Mouse (Mus musculus) layer of hippocampus, adult 9-11 months (tissue): ENCODE measurements around the gene Pacsin2.
"Not testable (repeated sequence)": the region's sequence is repeated elsewhere in the genome, so short reads cannot be mapped to it uniquely, and the experiment has no call there.

ENCODE experiments used
- DNase-seq: peaks from one replicate; pipeline ENCODE4 v3.0.0; 2022

The Pacsin2 gene

DNA sequence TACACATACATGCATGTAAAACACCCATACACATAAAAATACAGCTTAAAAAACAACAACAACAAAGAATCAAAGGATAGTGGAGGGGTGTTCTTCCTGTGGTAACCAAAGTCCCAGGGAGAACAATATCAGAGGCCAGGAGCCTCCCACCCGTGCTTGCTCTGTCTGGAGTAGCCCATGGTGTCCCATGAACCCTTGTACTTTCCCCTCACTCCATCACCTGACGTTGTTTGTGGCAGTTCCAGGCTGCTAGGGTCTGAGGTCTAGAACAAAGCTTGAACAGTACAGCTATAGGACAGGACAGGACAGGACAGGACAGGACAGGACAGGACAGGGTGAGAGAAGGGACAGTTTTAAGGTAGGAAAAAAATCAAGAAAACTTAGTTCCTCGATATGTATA lies 13.7 kb upstream of the Pacsin2 start:
- no peak for DNase-seq

DNA sequence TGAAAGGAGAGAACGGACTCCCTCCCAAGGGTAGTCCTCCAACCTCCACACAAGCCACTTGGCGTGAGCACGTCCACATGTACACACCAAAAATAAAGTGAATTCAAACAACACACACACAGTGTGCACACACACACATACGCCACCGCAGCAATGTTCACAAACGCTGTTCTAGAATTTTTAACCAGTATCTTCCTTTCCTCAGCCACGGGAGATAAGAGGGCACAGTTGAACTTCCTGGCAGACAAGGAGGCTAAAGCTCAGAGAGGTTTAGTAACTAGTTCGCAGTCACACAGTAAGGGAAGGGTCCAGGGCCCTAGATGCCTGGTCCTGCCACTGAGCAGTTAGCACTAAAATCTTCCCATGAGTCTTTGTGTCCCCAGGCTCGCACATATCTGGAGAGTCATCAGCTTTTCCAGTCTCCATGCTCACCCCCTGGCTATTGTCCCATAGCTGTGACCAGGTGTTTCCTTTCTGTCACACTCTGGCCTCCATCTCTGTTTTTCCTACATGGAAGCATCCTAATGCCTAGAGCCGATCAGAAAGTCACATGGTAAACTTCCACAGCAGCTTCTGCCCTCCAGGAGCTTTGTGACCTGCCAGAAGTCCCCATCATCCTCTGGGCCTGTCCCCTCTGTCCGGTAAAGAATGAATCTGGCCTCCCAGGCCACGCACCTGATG lies 12.3 kb upstream of the Pacsin2 start:
- no peak for DNase-seq

- DNase-seq, result no peak
Observed at GRCm38 (mm10) chr15:83474466-83474836, 10.0 kb upstream of the Pacsin2 start.

GRCm38 (mm10) chr15:83473832-83474465 lies 9.5 kb upstream of the Pacsin2 start:
- no peak for DNase-seq

- DNase-seq, result no peak
Observed at GRCm38 (mm10) chr15:83473251-83473650, 8.8 kb upstream of the Pacsin2 start.

DNA sequence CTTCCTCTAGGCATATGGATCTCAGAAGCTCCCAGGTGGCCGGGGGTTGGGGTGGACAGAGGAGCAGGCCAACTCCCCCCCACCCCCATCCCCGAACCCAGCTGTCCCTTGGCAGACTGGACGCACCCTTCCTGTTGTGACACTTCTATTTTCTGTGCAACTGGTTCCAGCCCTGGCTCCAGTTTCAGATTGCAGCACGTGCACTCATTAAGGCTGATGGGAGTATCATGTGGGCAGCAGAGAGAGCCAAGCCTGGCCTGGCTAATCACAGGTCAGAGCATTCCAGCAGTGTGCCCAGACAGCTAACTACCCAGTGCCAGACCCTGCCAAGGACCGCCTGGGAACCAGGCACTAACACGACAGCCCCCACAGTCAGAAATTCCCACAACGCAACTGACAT lies 7.1 kb upstream of the Pacsin2 start:
- DNase-seq, result no peak

DNA sequence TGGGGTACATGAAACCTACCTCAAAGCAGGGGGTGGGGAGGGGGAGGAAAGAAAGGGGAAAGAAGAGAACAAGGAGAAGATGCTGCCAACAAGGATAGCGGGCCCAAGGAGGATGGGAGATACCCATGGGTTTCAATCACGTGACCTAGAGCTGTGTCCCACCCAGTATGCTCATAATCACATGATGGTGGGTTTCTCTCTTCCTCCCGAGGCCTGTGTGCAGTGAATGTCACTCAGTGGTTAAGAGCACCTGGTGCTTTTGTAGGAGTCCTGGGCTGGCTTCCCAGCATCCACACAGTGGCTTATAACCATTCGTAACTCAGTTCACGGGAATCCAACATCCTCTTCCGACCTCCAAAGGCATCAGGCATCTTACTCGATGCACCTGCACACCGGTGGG lies 6.0 kb upstream of the Pacsin2 start:
- no peak for DNase-seq

- DNase-seq, result no peak
Observed at GRCm38 (mm10) chr15:83469279-83469821, 4.9 kb upstream of the Pacsin2 start.

DNA sequence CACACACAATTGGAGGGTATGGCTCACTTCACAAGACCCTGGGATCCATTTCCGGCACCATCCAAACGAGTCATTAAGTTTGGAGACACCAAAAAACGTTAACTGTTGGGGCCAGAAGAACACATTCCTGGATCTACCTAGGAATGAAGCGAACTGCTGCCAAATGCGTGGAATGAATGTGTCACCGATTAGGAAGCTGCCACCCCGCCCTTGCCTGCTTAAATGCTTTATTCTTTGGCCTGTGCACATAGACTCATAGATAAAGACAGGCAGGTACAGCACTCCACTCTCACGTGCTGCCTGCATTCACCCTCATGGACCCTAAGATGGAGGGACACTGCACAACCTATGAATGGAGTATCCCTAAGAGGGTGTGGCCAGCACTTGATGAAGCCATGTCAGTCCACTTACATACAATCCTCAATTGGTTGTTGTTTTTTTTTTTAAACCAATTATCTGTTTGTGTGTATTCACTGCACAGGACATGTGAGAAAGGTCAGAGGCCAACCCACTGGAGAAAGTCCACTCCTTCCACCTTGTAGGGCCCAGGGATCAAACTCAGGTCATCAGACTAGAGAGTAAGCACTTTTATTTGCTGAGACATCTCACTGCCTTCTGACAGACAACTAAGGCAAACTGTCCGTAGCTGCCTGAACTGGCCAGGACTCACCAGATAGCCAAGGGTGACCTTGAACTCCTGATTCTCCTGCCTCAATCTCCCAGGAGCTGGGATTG lies 3.0 kb upstream of the Pacsin2 start:
- DNase-seq, result no peak

- DNase-seq, result no peak
Observed at GRCm38 (mm10) chr15:83466331-83466730, 1.9 kb upstream of the Pacsin2 start.

DNA sequence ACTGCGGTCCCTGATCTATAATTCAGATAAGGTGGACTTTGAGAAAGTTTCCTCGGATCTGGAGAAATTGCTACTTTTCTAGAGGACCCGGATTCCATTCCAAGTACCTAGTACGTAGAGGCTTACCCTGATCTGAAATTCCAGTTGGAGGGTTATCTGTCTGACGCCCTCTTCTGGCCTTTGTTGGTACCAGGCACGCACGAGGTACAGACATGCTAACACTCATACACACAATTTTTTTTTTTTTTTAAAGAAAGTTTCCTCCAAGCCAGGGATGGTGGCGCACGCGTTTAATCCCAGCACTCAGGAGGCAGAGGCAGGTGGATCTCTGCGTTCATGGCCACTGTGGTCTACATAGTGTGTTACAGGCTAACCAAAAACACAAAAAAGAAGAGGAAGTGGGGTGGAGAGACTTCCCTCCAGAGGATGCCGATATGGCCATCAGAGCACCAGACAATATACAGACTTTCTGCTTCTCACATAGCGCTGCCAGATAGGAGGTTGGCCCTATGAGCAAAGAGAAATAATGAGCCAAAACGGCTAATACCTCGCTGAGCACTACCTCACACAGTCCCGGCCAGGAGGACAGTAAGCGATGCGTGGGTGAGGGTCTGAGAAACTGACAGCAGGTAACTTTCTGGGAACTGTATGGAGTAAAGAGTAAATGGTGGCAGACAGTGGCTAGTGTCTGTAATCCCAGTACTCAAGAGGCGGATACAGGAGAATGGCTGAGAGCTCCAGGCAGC lies 672 bp upstream of the Pacsin2 start:
- no peak for DNase-seq

GRCm38 (mm10) chr15:83463369-83464082 lies 880 bp downstream of the Pacsin2 start:
- DNase-seq, result no peak

DNA sequence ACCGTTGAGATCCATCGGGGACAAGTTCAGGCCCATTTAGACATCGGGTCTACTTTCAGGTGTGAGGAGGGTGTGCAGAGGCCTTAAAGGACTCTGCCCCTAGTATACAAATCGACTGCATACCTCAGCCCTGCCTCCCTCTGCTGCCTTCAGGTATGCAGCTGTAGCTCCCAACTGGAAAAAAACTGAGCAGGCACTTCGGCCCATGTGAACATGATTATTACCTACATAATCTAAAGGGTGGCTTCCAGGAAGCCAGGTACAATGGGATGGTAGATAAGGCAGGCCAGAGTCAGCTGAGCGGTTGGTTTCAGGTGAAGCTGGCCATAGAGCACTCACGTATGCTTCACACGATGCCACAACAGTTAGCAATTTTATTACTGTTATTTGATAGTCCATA lies 2.1 kb downstream of the Pacsin2 start:
- not testable (repeated sequence) for DNase-seq

DNA sequence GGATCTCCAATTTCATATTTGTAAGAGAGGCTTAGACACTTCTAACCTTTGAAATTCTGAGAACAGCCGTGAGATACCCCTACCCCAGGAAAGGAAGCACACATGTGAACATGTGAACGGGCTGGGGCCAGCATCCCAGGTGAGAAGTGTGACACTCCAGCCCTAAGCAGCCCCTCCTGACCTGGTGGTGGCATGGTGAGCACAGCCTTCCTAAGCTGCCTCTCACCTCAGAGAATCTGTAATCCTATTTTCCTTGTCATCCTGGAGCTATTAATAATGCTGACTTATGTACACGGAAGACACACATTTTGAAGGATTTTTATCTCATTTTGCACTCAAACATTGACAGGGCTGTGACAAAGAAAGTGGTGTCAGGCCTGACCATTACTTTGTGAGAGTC lies 3.5 kb downstream of the Pacsin2 start:
- DNase-seq, result no peak

DNA sequence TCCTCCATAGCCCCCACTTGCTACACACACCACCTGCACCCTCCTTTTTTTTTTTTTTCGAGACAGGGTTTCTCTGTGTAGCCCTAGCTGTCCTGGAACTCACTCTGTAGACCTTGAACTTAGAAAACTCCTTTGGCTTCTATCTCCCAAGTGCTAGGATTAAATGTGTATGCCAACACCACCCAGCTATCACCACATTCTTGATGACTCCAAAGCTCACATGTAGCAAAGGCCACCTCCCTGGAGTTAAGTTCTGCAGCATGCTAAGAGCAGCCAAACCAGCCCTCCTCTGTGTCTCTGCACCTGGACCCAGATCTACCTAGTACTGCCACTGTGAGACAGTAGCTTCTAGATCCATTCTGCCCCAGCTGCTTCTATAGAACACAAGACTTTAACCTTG lies 6.9 kb downstream of the Pacsin2 start:
- DNase-seq, result no peak

DNA sequence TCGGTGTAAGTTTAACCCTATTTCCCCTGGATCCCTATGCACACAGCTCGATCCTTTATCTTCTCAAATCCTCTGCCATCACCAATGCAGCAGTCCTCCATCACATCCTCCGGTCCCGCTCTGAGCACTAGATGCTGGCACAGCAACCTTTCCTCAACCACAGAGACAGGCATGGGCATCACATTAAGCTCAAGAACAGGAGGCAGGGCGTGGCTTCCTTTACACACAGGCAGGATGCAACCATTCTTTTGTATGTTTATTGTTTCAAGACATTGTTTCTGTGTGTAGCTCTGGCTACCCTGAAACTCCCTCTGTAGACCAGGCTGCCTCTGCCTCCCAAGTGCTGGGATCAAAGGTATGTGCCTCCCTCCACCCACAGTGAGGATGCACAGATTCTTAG lies 8.8 kb downstream of the Pacsin2 start:
- no peak for DNase-seq

DNA sequence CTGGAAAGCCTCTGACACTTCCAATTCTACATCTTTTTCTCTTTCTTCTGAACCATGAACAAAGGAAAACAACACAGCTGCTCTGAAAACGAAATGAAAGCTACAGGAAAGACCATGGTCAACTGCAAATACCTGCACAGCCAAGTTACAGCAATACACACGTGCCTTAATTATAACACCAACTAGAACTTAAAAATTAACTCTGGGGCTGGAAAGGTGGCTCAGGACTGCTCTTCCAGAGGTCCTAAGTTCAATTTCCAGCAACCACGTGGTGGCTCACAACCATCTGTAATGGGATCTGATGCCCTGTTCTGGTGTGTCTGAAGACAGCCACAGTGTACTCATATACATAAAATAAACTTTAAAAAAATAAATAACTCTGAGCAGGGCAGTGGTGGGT lies 9.4 kb downstream of the Pacsin2 start:
- DNase-seq, result no peak

- DNase-seq, result no peak
Observed at GRCm38 (mm10) chr15:83454419-83454818, 10.0 kb downstream of the Pacsin2 start.

DNA sequence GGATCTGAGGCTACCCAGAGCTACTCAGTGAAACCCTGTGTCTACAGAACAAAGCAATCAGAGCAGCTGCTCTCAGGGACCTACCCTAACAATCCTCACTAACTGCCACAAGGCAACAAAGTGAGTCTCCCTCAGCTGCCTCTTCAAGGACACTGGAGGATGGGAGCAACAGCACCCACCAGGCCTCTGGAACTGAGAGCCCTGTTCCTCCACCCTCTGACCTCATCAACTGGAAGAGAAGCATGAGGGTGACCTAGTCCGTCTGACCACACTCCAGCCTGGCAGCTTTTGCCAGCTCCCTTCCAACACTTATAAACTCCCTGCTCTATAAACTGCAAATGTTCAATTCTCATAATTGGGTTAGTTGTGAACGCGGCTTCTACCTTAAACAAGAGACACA lies 10.5 kb downstream of the Pacsin2 start:
- no peak for DNase-seq

- no peak for DNase-seq
Observed at GRCm38 (mm10) chr15:83452219-83452760, 12.1 kb downstream of the Pacsin2 start.

- DNase-seq, result peak; percentile 80
Observed at GRCm38 (mm10) chr15:83451621-83452210, 12.7 kb downstream of the Pacsin2 start.

GRCm38 (mm10) chr15:83450007-83450406 lies 14.4 kb downstream of the Pacsin2 start:
- no peak for DNase-seq
